Mouse (Mus musculus) A20 (cell line): Measurements from ENCODE around the gene Prkd2.

Experiments used
- DNase-seq: peaks from one replicate; pipeline ENCODE4 v3.0.0-alpha.2; 2011; ENCODE audit warnings: low read depth, low spot score

Prkd2 gene

GRCm38 (mm10) chr7:16842645-16843063, at the start of gene Prkd2:
TSS of gene Prkd2 (plus strand) at chr7:16842902.
- peak; percentile 91 for DNase-seq

GRCm38 (mm10) chr7:16793010-16793725, 49.5 kb upstream of the Prkd2 start:
- no peak for DNase-seq

GRCm38 (mm10) chr7:16794886-16795285, 47.8 kb upstream of the Prkd2 start:
- no peak for DNase-seq

- DNase-seq, result peak; percentile 67
Observed at GRCm38 (mm10) chr7:16804409-16805028, 38.2 kb upstream of the Prkd2 start.

GRCm38 (mm10) chr7:16807936-16808335, 34.8 kb upstream of the Prkd2 start:
- no peak for DNase-seq

GRCm38 (mm10) chr7:16808647-16809046, 34.1 kb upstream of the Prkd2 start:
- no peak for DNase-seq

- peak; percentile 69 for DNase-seq
Observed at GRCm38 (mm10) chr7:16809739-16810138, 33.0 kb upstream of the Prkd2 start.

- no peak for DNase-seq
Observed at GRCm38 (mm10) chr7:16810399-16810919, 32.2 kb upstream of the Prkd2 start.

GRCm38 (mm10) chr7:16810920-16811648, 31.6 kb upstream of the Prkd2 start:
- DNase-seq, result no peak

- DNase-seq, result no peak
Observed at GRCm38 (mm10) chr7:16811649-16812070, 31.0 kb upstream of the Prkd2 start.

- peak; percentile 34 for DNase-seq
Observed at GRCm38 (mm10) chr7:16812505-16812904, 30.2 kb upstream of the Prkd2 start.

GRCm38 (mm10) chr7:16815351-16815941, 27.3 kb upstream of the Prkd2 start, which contains the start of gene Strn4:
TSS of gene Strn4 (plus strand) at chr7:16815889.
- DNase-seq, result no peak

GRCm38 (mm10) chr7:16816078-16816474, 26.6 kb upstream of the Prkd2 start:
- peak; percentile 87 for DNase-seq

GRCm38 (mm10) chr7:16816475-16817122, 26.1 kb upstream of the Prkd2 start, which contains the start of gene Fkrp:
TSS of gene Fkrp (minus strand) at chr7:16816732.
- peak; percentile 49 for DNase-seq

GRCm38 (mm10) chr7:16817693-16818092, 25.0 kb upstream of the Prkd2 start:
- no peak for DNase-seq

- no peak for DNase-seq
Observed at GRCm38 (mm10) chr7:16819794-16820193, 22.9 kb upstream of the Prkd2 start.

- DNase-seq, result no peak
Observed at GRCm38 (mm10) chr7:16820271-16820763, 22.4 kb upstream of the Prkd2 start.

GRCm38 (mm10) chr7:16821091-16821490, 21.6 kb upstream of the Prkd2 start:
- DNase-seq, result no peak

GRCm38 (mm10) chr7:16821669-16822101, 21.0 kb upstream of the Prkd2 start:
- DNase-seq, result no peak

GRCm38 (mm10) chr7:16823734-16824133, 19.0 kb upstream of the Prkd2 start:
- DNase-seq, result no peak

- peak; percentile 44 for DNase-seq
Observed at GRCm38 (mm10) chr7:16825785-16826184, 16.9 kb upstream of the Prkd2 start.
